Mouse (Mus musculus) hindbrain, embryonic 14.5 days (tissue): ENCODE results near the gene Smarcc1. TPM values are rescaled to one million over a fixed set of nuclear protein-coding genes. Genes with fewer than 3 reads are reported as not detected.

Experiments
- ATAC-seq: fragments of 200-750 bp; cut with Nextera tagmentation; 2 replicates; pipeline ENCODE4 v1.8.0; 2017; ENCODE audit warnings: moderate number of reproducible peaks, mild to moderate bottlenecking, moderate TSS enrichment, moderate library complexity; ENCODE audit not compliant: low FRiP score
- DNase-seq: peaks from one replicate; pipeline ENCODE4 v3.0.0-alpha.2; 2015; ENCODE audit warnings: low spot score
- H3K27ac ChIP-seq: fragments of 300-500 bp; sonication (generic); 2 replicates; pipeline ENCODE4 v1.5.1; 2014; ENCODE audit warnings: mild to moderate bottlenecking, moderate library complexity
- H3K27me3 ChIP-seq: fragments of 300-500 bp; sonication (generic); 2 replicates; pipeline ENCODE4 v1.6.1; 2014; ENCODE audit warnings: mild to moderate bottlenecking, low read length, mixed read lengths; ENCODE audit not compliant: control insufficient read depth, insufficient read depth
- H3K36me3 ChIP-seq: fragments of 300-500 bp; sonication (generic); replicated peaks from 2 replicates; pipeline ENCODE4 v1.6.1; 2014; ENCODE audit not compliant: control insufficient read depth, insufficient read depth
- H3K4me1 ChIP-seq: fragments of 300-500 bp; sonication (generic); replicated peaks from 2 replicates; pipeline ENCODE4 v1.6.1; 2014; ENCODE audit warnings: antibody characterized with exemption, low read length, mixed read lengths; ENCODE audit not compliant: control insufficient read depth, insufficient read depth
- H3K4me2 ChIP-seq: fragments of 300-500 bp; sonication (generic); replicated peaks from 2 replicates; pipeline ENCODE4 v1.6.1; 2014; ENCODE audit warnings: mild to moderate bottlenecking, moderate library complexity
- H3K4me3 ChIP-seq: fragments of 300-500 bp; sonication (generic); replicated peaks from 2 replicates; pipeline ENCODE4 v1.5.1; 2014; ENCODE audit warnings: mild to moderate bottlenecking, low read length
- H3K9ac ChIP-seq: fragments of 300-500 bp; sonication (generic); 2 replicates; pipeline ENCODE4 v1.6.1; 2014
- H3K9me3 ChIP-seq: fragments of 300-500 bp; sonication (generic); 2 replicates; pipeline ENCODE4 v1.6.1; 2016; ENCODE audit warnings: low read length; ENCODE audit not compliant: control insufficient read depth
- WGBS: fragments of 180-500 bp; shearing (Covaris S2); extraction: QIAGEN DNeasy Blood & Tissue Kit; methylation state at CpG from one replicate; pipeline ENCODE4 v1.1.7; 2014; 5-methylcytosine and 5-hydroxymethylcytosine counted together
- polyA plus RNA-seq: library from polyadenylated mRNA; unstranded; fragments of >200 nt; fragmentation: Nextera tagmentation; extraction: Ambion mirVana; gene quantifications from 2 replicates; pipeline ENCODE4 v1.2.1, GENCODE M21; 2014

Smarcc1 gene
- polyA plus RNA-seq, 1 experiment from 2014 or later: 98.7 TPM

DNA sequence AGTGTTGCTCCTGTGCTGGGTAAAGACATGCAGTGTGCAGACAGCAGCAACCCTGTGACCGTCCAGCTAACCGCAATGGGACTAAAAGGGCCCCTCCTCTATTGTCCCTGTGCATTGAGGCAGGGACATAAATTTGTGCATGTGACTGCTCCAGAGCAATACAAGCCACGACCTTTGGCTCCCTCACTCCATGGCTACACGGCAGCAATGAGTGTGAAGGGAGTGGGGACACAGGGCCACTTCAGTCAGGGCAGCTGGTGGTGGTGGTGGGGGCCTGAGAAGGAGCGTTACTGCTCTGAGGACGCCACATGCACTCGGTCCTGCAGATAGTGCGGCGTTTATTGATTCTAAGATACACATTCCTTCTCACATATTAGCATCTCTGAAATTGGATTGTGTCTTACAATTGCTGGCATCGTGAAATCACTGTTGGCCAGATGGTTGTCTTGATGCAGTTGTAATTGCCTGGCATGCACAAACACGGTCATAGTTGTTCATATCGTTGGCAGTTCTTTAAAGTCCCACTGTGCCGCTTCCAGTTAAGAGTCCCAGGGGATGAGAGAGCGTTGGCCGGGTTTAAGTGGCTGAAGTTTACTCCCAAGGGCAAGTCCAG, 138.0 kb downstream of the Smarcc1 start:
- H3K27me3 ChIP-seq: no peaks in the 10 kb centered on the region
- peaks cover 24% of the 10 kb centered on the region for H3K4me1 ChIP-seq
- H3K9me3 ChIP-seq: no peaks in the 10 kb centered on the region
- peak overlapping the region; percentile 64 for H3K27ac ChIP-seq
- ATAC-seq (peak; percentile 77; the same call in 1 of the 2 replicates), DNase-seq (peak; percentile 54)
- WGBS: 14% methylated on average over 15 of the region's 15 CpGs
- peak overlapping the region; percentile 40 for H3K9ac ChIP-seq
- H3K4me3 ChIP-seq: no peak overlapping the region
- H3K4me2 ChIP-seq: no peak overlapping the region; the same call in 1 of the 2 replicates
- peaks cover 28% of the 10 kb centered on the region for H3K36me3 ChIP-seq

DNA sequence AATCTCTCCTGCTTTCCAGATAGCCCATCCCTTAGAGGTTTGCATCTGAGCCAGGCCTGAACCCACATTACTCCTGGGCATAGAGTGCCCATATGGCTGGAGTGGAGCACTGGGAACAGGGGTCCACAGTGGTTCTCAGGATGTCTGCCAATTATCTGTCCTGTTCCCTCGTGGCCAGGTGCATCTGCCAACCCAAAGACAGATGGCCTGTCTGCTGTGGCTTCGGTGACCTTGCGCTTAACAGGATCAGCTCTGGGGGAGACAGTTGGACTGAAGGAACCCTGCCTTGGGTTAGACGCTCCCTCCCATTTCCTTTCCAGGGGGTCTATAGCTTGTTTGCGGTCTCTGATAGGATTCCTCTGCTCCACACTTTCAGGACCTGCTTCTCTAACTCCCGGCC, 141.1 kb downstream of the Smarcc1 start:
- H3K4me3 ChIP-seq: no peak overlapping the region
- 69% methylated on average over 6 of the region's 6 CpGs for WGBS
- no peak overlapping the region for H3K4me2 ChIP-seq
- no peak for DNase-seq
- H3K9ac ChIP-seq: no peak overlapping the region
- no peaks in the 10 kb centered on the region for H3K27me3 ChIP-seq
- ATAC-seq: no peak
- no peak overlapping the region for H3K27ac ChIP-seq
- peaks cover 16% of the 10 kb centered on the region for H3K4me1 ChIP-seq
- H3K9me3 ChIP-seq: no peaks in the 10 kb centered on the region
- H3K36me3 ChIP-seq: peaks cover 39% of the 10 kb centered on the region

DNA sequence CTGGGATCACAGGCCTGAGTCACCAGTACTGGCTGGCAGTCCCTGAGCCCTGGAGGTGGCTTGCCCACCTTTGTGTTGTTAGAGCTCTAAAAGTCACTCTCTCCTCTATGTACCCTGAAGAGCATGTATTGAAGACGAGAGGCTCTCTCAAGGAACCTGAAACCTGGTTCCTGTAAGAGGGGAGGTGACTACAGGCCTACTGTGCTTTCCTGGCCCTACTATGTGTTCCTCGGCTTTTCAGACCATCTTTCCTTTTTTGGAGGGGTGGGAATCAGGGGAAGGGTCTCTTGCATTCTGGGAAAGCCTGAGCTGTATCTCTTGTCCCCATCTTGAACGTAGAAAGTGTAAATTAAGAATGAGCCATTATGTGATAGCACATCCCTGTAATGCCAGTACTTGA, 141.6 kb downstream of the Smarcc1 start:
- ATAC-seq (no peak), DNase-seq (no peak)
- no peak overlapping the region for H3K4me2 ChIP-seq
- H3K4me1 ChIP-seq: peaks cover 16% of the 10 kb centered on the region
- 93% methylated on average over 3 of the region's 3 CpGs for WGBS
- H3K9ac ChIP-seq: no peak overlapping the region
- H3K36me3 ChIP-seq: peaks cover 39% of the 10 kb centered on the region
- no peaks in the 10 kb centered on the region for H3K9me3 ChIP-seq
- no peak overlapping the region for H3K4me3 ChIP-seq
- H3K27ac ChIP-seq: no peak overlapping the region
- H3K27me3 ChIP-seq: no peaks in the 10 kb centered on the region

- 74% methylated on average over 8 of the region's 8 CpGs for WGBS
- Histone ChIP-seq H3K4me2 (no peak overlapping the region), H3K4me3 (no peak overlapping the region), H3K27me3 (no peaks in the 10 kb centered on the region), H3K9me3 (no peaks in the 10 kb centered on the region), H3K9ac (no peak overlapping the region), H3K4me1 (no peaks in the 10 kb centered on the region; the same call in 1 of the 2 replicates), H3K27ac (no peak overlapping the region), H3K36me3 (peaks cover 32% of the 10 kb centered on the region)
- ATAC-seq (no peak), DNase-seq (no peak)
Measured at GRCm38 (mm10) chr9:110263181-110263580, 145.7 kb downstream of the Smarcc1 start.

- Histone ChIP-seq H3K4me2 (no peak overlapping the region), H3K27me3 (no peaks in the 10 kb centered on the region), H3K9ac (no peak overlapping the region), H3K27ac (no peak overlapping the region), H3K4me3 (no peak overlapping the region), H3K4me1 (no peaks in the 10 kb centered on the region), H3K9me3 (no peaks in the 10 kb centered on the region), H3K36me3 (peaks cover 18% of the 10 kb centered on the region)
- WGBS: 82% methylated on average over 9 of the region's 9 CpGs
- no peak for DNase-seq
- ATAC-seq: no peak
Measured at GRCm38 (mm10) chr9:110264991-110265390, 147.5 kb downstream of the Smarcc1 start.

DNA sequence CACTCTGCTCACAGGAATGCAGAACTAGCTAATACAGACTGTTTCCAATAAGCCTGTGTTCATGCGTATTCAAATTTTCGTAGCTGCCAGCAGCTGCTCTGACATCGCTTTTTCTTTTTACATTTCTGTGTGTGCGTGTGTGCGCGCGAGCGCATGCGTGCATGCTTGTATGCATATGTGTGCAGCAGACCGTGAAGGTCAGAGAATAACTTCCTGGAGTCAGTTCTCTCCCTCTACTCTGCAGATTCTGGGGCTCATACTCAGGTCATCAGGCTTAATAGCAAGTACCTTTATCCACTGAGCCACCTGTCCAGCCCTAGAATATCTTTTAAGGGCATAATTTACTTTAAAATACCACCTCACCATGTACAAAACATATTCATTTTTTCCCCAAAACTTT, 150.9 kb downstream of the Smarcc1 start:
- no peak overlapping the region for H3K9ac ChIP-seq
- H3K4me2 ChIP-seq: no peak overlapping the region
- WGBS: 88% methylated on average over 10 of the region's 10 CpGs
- no peak for DNase-seq
- H3K4me1 ChIP-seq: no peaks in the 10 kb centered on the region
- no peak overlapping the region for H3K4me3 ChIP-seq
- H3K27me3 ChIP-seq: no peaks in the 10 kb centered on the region
- no peak overlapping the region for H3K27ac ChIP-seq
- no peaks in the 10 kb centered on the region for H3K36me3 ChIP-seq
- H3K9me3 ChIP-seq: no peaks in the 10 kb centered on the region
- no peak for ATAC-seq

DNA sequence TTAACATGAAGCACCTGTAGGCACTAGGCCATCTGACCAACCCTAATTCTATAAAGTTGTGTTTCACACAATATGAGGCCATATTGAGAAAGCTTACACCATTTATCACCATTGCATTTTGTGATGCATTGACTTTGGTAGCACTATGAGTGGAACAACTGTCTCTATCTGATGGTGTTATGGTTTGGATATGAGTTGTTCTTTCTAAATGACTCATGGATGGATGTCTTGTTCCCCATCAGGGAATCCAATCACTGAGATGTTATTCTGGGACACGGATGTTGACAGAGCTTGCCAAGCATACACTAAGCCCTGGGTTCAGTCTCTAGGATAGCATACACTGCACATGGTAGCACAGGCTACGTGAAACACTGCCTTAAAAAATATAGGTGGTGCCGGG, 154.8 kb downstream of the Smarcc1 start:
- WGBS: 92% methylated on average over 3 of the region's 3 CpGs
- H3K36me3 ChIP-seq: no peaks in the 10 kb centered on the region
- ATAC-seq: no peak

GRCm38 (mm10) chr9:110273507-110273906, 156.0 kb downstream of the Smarcc1 start:
- DNase-seq: no peak
- H3K4me1 ChIP-seq: no peaks in the 10 kb centered on the region
- H3K4me3 ChIP-seq: no peak overlapping the region
- H3K27ac ChIP-seq: no peak overlapping the region
- no peak overlapping the region for H3K9ac ChIP-seq
- no peak for ATAC-seq
- no peaks in the 10 kb centered on the region for H3K27me3 ChIP-seq
- no peaks in the 10 kb centered on the region for H3K9me3 ChIP-seq
- no peak overlapping the region for H3K4me2 ChIP-seq
- H3K36me3 ChIP-seq: no peaks in the 10 kb centered on the region
- 82% methylated on average over 4 of the region's 4 CpGs for WGBS

More for the DNA sequence above, 154.8 kb downstream of the Smarcc1 start:
- H3K27me3 ChIP-seq: no peaks in the 10 kb centered on the region
- no peak overlapping the region for H3K4me3 ChIP-seq
- H3K4me1 ChIP-seq: no peaks in the 10 kb centered on the region
- no peak for DNase-seq
- H3K9me3 ChIP-seq: no peaks in the 10 kb centered on the region
- no peak overlapping the region for H3K4me2 ChIP-seq
- H3K9ac ChIP-seq: no peak overlapping the region
- H3K27ac ChIP-seq: no peak overlapping the region

DNA sequence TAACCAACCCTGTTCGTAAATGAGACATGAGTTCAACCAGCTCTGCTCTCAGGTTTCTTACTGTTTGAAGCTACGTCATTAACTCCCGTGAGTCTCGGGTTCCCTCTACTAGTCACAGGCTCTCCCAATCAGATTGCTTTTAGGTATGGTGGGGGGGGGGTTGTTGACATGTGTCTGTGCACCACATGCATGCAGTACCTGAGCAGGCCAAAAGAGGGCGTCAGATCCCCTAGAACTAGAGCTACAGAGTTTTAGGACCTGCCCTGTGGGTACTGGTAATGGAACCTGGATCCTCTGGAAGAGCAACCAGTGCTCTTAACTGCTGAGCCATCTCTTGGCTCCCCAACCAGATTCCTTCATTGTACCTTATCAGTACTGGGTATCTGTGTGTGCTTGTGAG, 158.4 kb downstream of the Smarcc1 start:
- WGBS: 76% methylated on average over 5 of the region's 5 CpGs
- DNase-seq (no peak), ATAC-seq (no peak)
- no peak overlapping the region for H3K4me3 ChIP-seq
- H3K9ac ChIP-seq: no peak overlapping the region
- H3K27ac ChIP-seq: no peak overlapping the region
- no peaks in the 10 kb centered on the region for H3K9me3 ChIP-seq
- no peaks in the 10 kb centered on the region for H3K27me3 ChIP-seq
- H3K4me2 ChIP-seq: no peak overlapping the region
- no peaks in the 10 kb centered on the region for H3K4me1 ChIP-seq
- H3K36me3 ChIP-seq: no peaks in the 10 kb centered on the region

DNA sequence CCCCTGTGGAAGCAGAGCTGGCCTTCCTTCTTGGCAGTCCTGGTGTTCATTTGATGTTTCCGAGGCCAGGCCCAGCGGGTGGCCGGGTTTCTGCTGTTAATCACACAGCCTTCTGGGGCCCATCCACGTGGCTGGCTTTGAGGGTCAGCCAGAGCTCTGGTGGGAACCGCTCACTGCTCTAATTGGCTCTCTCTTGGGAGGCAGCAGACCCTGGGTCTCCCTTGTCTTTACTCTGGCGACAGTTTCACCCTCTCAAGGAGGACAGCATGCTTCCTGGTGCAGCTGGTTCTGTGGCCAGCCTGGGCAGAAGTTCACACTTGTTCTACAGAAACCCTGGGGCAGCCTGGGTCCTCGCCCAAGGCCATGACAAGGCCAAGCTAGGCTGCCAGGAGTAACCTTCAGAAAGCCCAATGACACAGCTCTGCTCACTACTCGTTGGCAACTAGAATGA, 159.9 kb downstream of the Smarcc1 start:
- Histone ChIP-seq H3K27ac (no peak overlapping the region), H3K4me1 (no peaks in the 10 kb centered on the region), H3K9me3 (no peaks in the 10 kb centered on the region), H3K27me3 (no peaks in the 10 kb centered on the region), H3K4me3 (no peak overlapping the region), H3K4me2 (no peak overlapping the region), H3K9ac (no peak overlapping the region), H3K36me3 (no peaks in the 10 kb centered on the region)
- WGBS: 58% methylated on average over 8 of the region's 8 CpGs
- ATAC-seq (no peak), DNase-seq (no peak)
